Mouse (Mus musculus): Measurements from ENCODE around the gene Rnf121. TPM values are rescaled to one million over a fixed set of nuclear protein-coding genes. Genes with fewer than 3 reads are reported as not detected.
A peak's percentile ranks its signal among the peaks of the same experiment; 100 is the strongest.

Gene Rnf121
- total and polyA plus RNA-seq, 3 experiments, result 10.3 to 24.8 (median 20.4) TPM

- H3K4me1 ChIP-seq (ENCODE audit: control insufficient read depth in 1 of 2, insufficient read depth in 2 of 2), result peaks cover 2 to 65% of the 10 kb centered on the region in 2 experiments; a peak in 3 of 4 replicates
- H3K9me3 ChIP-seq (replicated peaks; ENCODE audit: low read length), result no peaks in the 10 kb centered on the region
- TF ChIP-seq ZC3H11A (IDR thresholded peaks at IDR 0.05; ENCODE audit: low read depth, low read length) (no peak), NRF1 (IDR thresholded peaks at IDR 0.05; ENCODE audit: low read depth, low read length) (peak; percentile 72), JUND (conservative IDR thresholded peaks at IDR 0.05; ENCODE audit: low read depth, low read length) (no peak), CHD2 (IDR thresholded peaks at IDR 0.05; ENCODE audit: low read length) (no peak), ETS1 (conservative IDR thresholded peaks at IDR 0.05; ENCODE audit: low read depth, low read length) (no peak), MYC (IDR thresholded peaks at IDR 0.05; ENCODE audit: low read depth, low read length) (no peak), HCFC1 (IDR thresholded peaks at IDR 0.05; ENCODE audit: low read depth, low read length) (peak; percentile 34), GABPA (IDR thresholded peaks at IDR 0.05; ENCODE audit: insufficient replicate concordance, low read depth, low read length) (no peak), IRF4 (IDR thresholded peaks at IDR 0.05; ENCODE audit: low read depth, low read length) (0 out of 2 replicates have a peak, but pooled peaks have one; percentile 11), USF2 (conservative IDR thresholded peaks at IDR 0.05; ENCODE audit: low read depth, low read length) (no peak), MAFK (IDR thresholded peaks at IDR 0.05; ENCODE audit: insufficient replicate concordance, low read length) (no peak), TCF12 (IDR thresholded peaks at IDR 0.05; ENCODE audit: low read depth, low read length) (0 out of 2 replicates have a peak, but pooled peaks have one; percentile 40), KAT2A (IDR thresholded peaks at IDR 0.05; ENCODE audit: insufficient replicate concordance, low read length) (0 out of 2 replicates have a peak, but pooled peaks have one; percentile 10), POLR2A (IDR thresholded peaks at IDR 0.05; ENCODE audit: low read depth, low read length) (peak; percentile 61), UBTF (IDR thresholded peaks at IDR 0.05; ENCODE audit: low read depth, low read length) (0 out of 2 replicates have a peak, but pooled peaks have one; percentile 90), MAX (IDR thresholded peaks at IDR 0.05; ENCODE audit: low read length) (peak; percentile 50; the same call in 1 of the 2 replicates), BHLHE40 (IDR thresholded peaks at IDR 0.05; ENCODE audit: low read depth, low read length) (no peak), MXI1 (IDR thresholded peaks at IDR 0.05; ENCODE audit: low read depth, low read length) (peak; percentile 86), SIN3A (IDR thresholded peaks at IDR 0.05; ENCODE audit: low read length) (0 out of 2 replicates have a peak, but pooled peaks have one; percentile 70)
- in situ Hi-C loops (cut with MboI; ENCODE audit: low pct_ligation_motif_present, low pct_unique_long_range_greater_than_20kb, low sequenced_read_pairs) (no loop called here), dilution Hi-C loops (cut with MboI; ENCODE audit: extremely low pct_ligation_motif_present, extremely low pct_unique_long_range_greater_than_20kb, low sequenced_read_pairs) (no loop called here)
- peak overlapping the region; percentile 84 for H3K27ac ChIP-seq (ENCODE audit: insufficient read depth, low read depth)
- H3K36me3 ChIP-seq (replicated peaks in 1 of 2; ENCODE audit: control insufficient read depth in 1 of 2, insufficient read depth in 1 of 2, low read length in 1 of 2), result peaks cover 0 to 16% of the 10 kb centered on the region in 2 experiments
- peak overlapping the region; percentile 76 for H3K4me2 ChIP-seq (ENCODE audit: insufficient read depth, low read depth, poor library complexity, severe bottlenecking)
- H3K9ac ChIP-seq (ENCODE audit: insufficient read depth, low read depth), result peak overlapping the region; percentile 88
- H3K27me3 ChIP-seq (replicated peaks), result no peaks in the 10 kb centered on the region
- peaks cover 28% of the 10 kb centered on the region for H3K79me2 ChIP-seq (replicated peaks; ENCODE audit: control insufficient read depth, extremely low read depth, insufficient read depth, poor library complexity, severe bottlenecking)
- H3K4me3 ChIP-seq (replicated peaks in 1 of 3; ENCODE audit: low read depth in 2 of 3, low read length in 2 of 3, poor library complexity in 1 of 3), result peak overlapping the region; percentile 69 to 86 (median 75)
- DNase-seq (ENCODE audit: extremely low read depth), result peak; percentile 64
Observed at GRCm38 (mm10) chr7:101969694-101970428, 95.4 kb downstream of the Rnf121 start.

Other genes starting within 250 kb of the Rnf121 start
- not detected in 2 replicates for gene Phox2a, start 247.2 kb downstream of the Rnf121 start, total RNA-seq (2012; rRNA removed)
- gene Phox2a, start 247.2 kb downstream of the Rnf121 start, total RNA-seq (2014; rRNA removed), result not detected in 2 replicates
- gene Phox2a, start 247.2 kb downstream of the Rnf121 start, polyA plus RNA-seq (2012; ENCODE audit: insufficient read length, low read depth), result not detected in 2 replicates
- gene Inppl1, start 227.2 kb downstream of the Rnf121 start, total RNA-seq (2012; rRNA removed), result 36.1 and 44.3 TPM in 2 replicates
- gene Inppl1, start 227.2 kb downstream of the Rnf121 start, total RNA-seq (2014; rRNA removed), result 21.6 and 27.3 TPM in 2 replicates
- gene Inppl1, start 227.2 kb downstream of the Rnf121 start, polyA plus RNA-seq (2012; ENCODE audit: insufficient read length, low read depth), result 35.7 and 37.9 TPM in 2 replicates
- not detected in 2 replicates for gene Folr2, start 208.3 kb downstream of the Rnf121 start, total RNA-seq (2012; rRNA removed)
- gene Folr2, start 208.3 kb downstream of the Rnf121 start, total RNA-seq (2014; rRNA removed), result not detected in 2 replicates
- not detected in 2 replicates for gene Folr2, start 208.3 kb downstream of the Rnf121 start, polyA plus RNA-seq (2012; ENCODE audit: insufficient read length, low read depth)
- 69.1 and 88.8 TPM in 2 replicates for gene Anapc15, start 201.8 kb downstream of the Rnf121 start, total RNA-seq (2012; rRNA removed)
- gene Anapc15, start 201.8 kb downstream of the Rnf121 start, total RNA-seq (2014; rRNA removed), result 90.6 and 98.5 TPM in 2 replicates
- 97.1 and 107 TPM in 2 replicates for gene Anapc15, start 201.8 kb downstream of the Rnf121 start, polyA plus RNA-seq (2012; ENCODE audit: insufficient read length, low read depth)
- 0.25 and 0.34 TPM in 2 replicates for gene Folr1, start 194.7 kb downstream of the Rnf121 start, total RNA-seq (2012; rRNA removed)
- gene Folr1, start 194.7 kb downstream of the Rnf121 start, total RNA-seq (2014; rRNA removed), result not detected in 2 replicates
- gene Folr1, start 194.7 kb downstream of the Rnf121 start, polyA plus RNA-seq (2012; ENCODE audit: insufficient read length, low read depth), result not detected in 2 replicates
- gene Lamtor1, start 159.6 kb downstream of the Rnf121 start, total RNA-seq (2012; rRNA removed), result 68.6 and 77.9 TPM in 2 replicates
- gene Lamtor1, start 159.6 kb downstream of the Rnf121 start, total RNA-seq (2014; rRNA removed), result 80.7 and 86.2 TPM in 2 replicates
- 107 and 124 TPM in 2 replicates for gene Lamtor1, start 159.6 kb downstream of the Rnf121 start, polyA plus RNA-seq (2012; ENCODE audit: insufficient read length, low read depth)
- 1.1 and 1.4 TPM in 2 replicates for gene Tomt, start 159.1 kb downstream of the Rnf121 start, total RNA-seq (2012; rRNA removed)
- 0.07 and 0.22 TPM in 2 replicates for gene Tomt, start 159.1 kb downstream of the Rnf121 start, total RNA-seq (2014; rRNA removed)
- gene Tomt, start 159.1 kb downstream of the Rnf121 start, polyA plus RNA-seq (2012; ENCODE audit: insufficient read length, low read depth), result 1.3 TPM in 2 replicates
- gene Lrrc51, start 131.6 kb downstream of the Rnf121 start, total RNA-seq (2012; rRNA removed), result 3.9 and 5.6 TPM in 2 replicates
- 5.2 and 6.6 TPM in 2 replicates for gene Lrrc51, start 131.6 kb downstream of the Rnf121 start, total RNA-seq (2014; rRNA removed)
- 3.2 and 4.9 TPM in 2 replicates for gene Lrrc51, start 131.6 kb downstream of the Rnf121 start, polyA plus RNA-seq (2012; ENCODE audit: insufficient read length, low read depth)
- 56.4 and 57.6 TPM in 2 replicates for gene Numa1, start 131.4 kb downstream of the Rnf121 start, total RNA-seq (2012; rRNA removed)
- 38.0 and 38.2 TPM in 2 replicates for gene Numa1, start 131.4 kb downstream of the Rnf121 start, total RNA-seq (2014; rRNA removed)
- 75.7 and 79.5 TPM in 2 replicates for gene Numa1, start 131.4 kb downstream of the Rnf121 start, polyA plus RNA-seq (2012; ENCODE audit: insufficient read length, low read depth)
- 1.9 and 2.6 TPM in 2 replicates for gene Il18bp, start 46.8 kb downstream of the Rnf121 start, total RNA-seq (2012; rRNA removed)
- 1.7 and 1.9 TPM in 2 replicates for gene Il18bp, start 46.8 kb downstream of the Rnf121 start, total RNA-seq (2014; rRNA removed)
- gene Il18bp, start 46.8 kb downstream of the Rnf121 start, polyA plus RNA-seq (2012; ENCODE audit: insufficient read length, low read depth), result 2.9 and 3.3 TPM in 2 replicates
- gene Xndc1, start within 50 bp of the Rnf121 start, total RNA-seq (2012; rRNA removed), result 19.8 and 20.2 TPM in 2 replicates
- gene Xndc1, start within 50 bp of the Rnf121 start, total RNA-seq (2014; rRNA removed), result 15.4 and 19.9 TPM in 2 replicates
- 23.4 and 26.7 TPM in 2 replicates for gene Xndc1, start within 50 bp of the Rnf121 start, polyA plus RNA-seq (2012; ENCODE audit: insufficient read length, low read depth)
- gene Xntrpc, start 244 bp upstream of the Rnf121 start, total RNA-seq (2012; rRNA removed), result 1.6 and 1.9 TPM in 2 replicates
- 0.64 and 0.93 TPM in 2 replicates for gene Xntrpc, start 244 bp upstream of the Rnf121 start, total RNA-seq (2014; rRNA removed)
- 1.6 and 1.7 TPM in 2 replicates for gene Xntrpc, start 244 bp upstream of the Rnf121 start, polyA plus RNA-seq (2012; ENCODE audit: insufficient read length, low read depth)
- 0.17 TPM in 1 of 2 replicates, not detected in the other for gene Trpc2, start 17.6 kb upstream of the Rnf121 start, total RNA-seq (2012; rRNA removed)
- gene Trpc2, start 17.6 kb upstream of the Rnf121 start, total RNA-seq (2014; rRNA removed), result 0.24 TPM in 1 of 2 replicates, not detected in the other
- not detected in 2 replicates for gene Trpc2, start 17.6 kb upstream of the Rnf121 start, polyA plus RNA-seq (2012; ENCODE audit: insufficient read length, low read depth)
- gene Art1, start 36.3 kb upstream of the Rnf121 start, total RNA-seq (2012; rRNA removed), result 0.17 and 0.21 TPM in 2 replicates
- gene Art1, start 36.3 kb upstream of the Rnf121 start, total RNA-seq (2014; rRNA removed), result 0.20 and 0.22 TPM in 2 replicates
- 0.40 and 0.67 TPM in 2 replicates for gene Art1, start 36.3 kb upstream of the Rnf121 start, polyA plus RNA-seq (2012; ENCODE audit: insufficient read length, low read depth)
- 0.71 and 0.85 TPM in 2 replicates for gene Art5, start 44.0 kb upstream of the Rnf121 start, total RNA-seq (2012; rRNA removed)
- 2.6 and 2.7 TPM in 2 replicates for gene Art5, start 44.0 kb upstream of the Rnf121 start, total RNA-seq (2014; rRNA removed)
- 3.9 and 4.7 TPM in 2 replicates for gene Art5, start 44.0 kb upstream of the Rnf121 start, polyA plus RNA-seq (2012; ENCODE audit: insufficient read length, low read depth)
- gene Chrna10, start 51.4 kb upstream of the Rnf121 start, total RNA-seq (2012; rRNA removed), result not detected in 2 replicates
- gene Chrna10, start 51.4 kb upstream of the Rnf121 start, total RNA-seq (2014; rRNA removed), result not detected in 2 replicates
- gene Chrna10, start 51.4 kb upstream of the Rnf121 start, polyA plus RNA-seq (2012; ENCODE audit: insufficient read length, low read depth), result not detected in 2 replicates
- gene Nup98, start 144.7 kb upstream of the Rnf121 start, total RNA-seq (2012; rRNA removed), result 24.6 and 27.3 TPM in 2 replicates
- 23.9 and 25.0 TPM in 2 replicates for gene Nup98, start 144.7 kb upstream of the Rnf121 start, total RNA-seq (2014; rRNA removed)
- 34.3 and 37.1 TPM in 2 replicates for gene Nup98, start 144.7 kb upstream of the Rnf121 start, polyA plus RNA-seq (2012; ENCODE audit: insufficient read length, low read depth)
- gene Pgap2, start 144.7 kb upstream of the Rnf121 start, total RNA-seq (2012; rRNA removed), result 13.2 and 18.3 TPM in 2 replicates
- gene Pgap2, start 144.7 kb upstream of the Rnf121 start, total RNA-seq (2014; rRNA removed), result 20.3 and 23.7 TPM in 2 replicates
- gene Pgap2, start 144.7 kb upstream of the Rnf121 start, polyA plus RNA-seq (2012; ENCODE audit: insufficient read length, low read depth), result 26.1 and 38.5 TPM in 2 replicates
- gene Rhog, start 190.6 kb upstream of the Rnf121 start, total RNA-seq (2012; rRNA removed), result 17.1 and 22.7 TPM in 2 replicates
- gene Rhog, start 190.6 kb upstream of the Rnf121 start, total RNA-seq (2014; rRNA removed), result 9.6 and 12.2 TPM in 2 replicates
- gene Rhog, start 190.6 kb upstream of the Rnf121 start, polyA plus RNA-seq (2012; ENCODE audit: insufficient read length, low read depth), result 109 and 118 TPM in 2 replicates
- 8.9 and 10.2 TPM in 2 replicates for gene Stim1, start 202.3 kb upstream of the Rnf121 start, total RNA-seq (2012; rRNA removed)
- gene Stim1, start 202.3 kb upstream of the Rnf121 start, total RNA-seq (2014; rRNA removed), result 21.0 and 26.6 TPM in 2 replicates
- gene Stim1, start 202.3 kb upstream of the Rnf121 start, polyA plus RNA-seq (2012; ENCODE audit: insufficient read length, low read depth), result 23.9 and 24.1 TPM in 2 replicates